Mouse (Mus musculus) erythroblast, embryonic 14.5 days (primary cell): Measurements from ENCODE around the gene Rab11a.
"Not testable (repeated sequence)": the region's sequence is repeated elsewhere in the genome, so short reads cannot be mapped to it uniquely, and the experiment has no call there.

Source experiments
- GATA1 ChIP-seq: IDR thresholded peaks from 2 replicates; pipeline ENCODE4 v1.6.1; 2012; ENCODE audit warnings: low read length, inconsistent platforms, mixed read lengths
- TAL1 ChIP-seq: IDR thresholded peaks from 3 replicates; pipeline ENCODE4 v1.6.1; 2012; ENCODE audit warnings: low read length, inconsistent platforms, mixed read lengths

GRCm38 (mm10) chr9:64734992-64735391 lies 2.6 kb downstream of the Rab11a start:
- not testable (repeated sequence) for TF ChIP-seq TAL1, GATA1
